Mouse (Mus musculus) retina, adult 2 months (tissue): ENCODE results near the gene Suz12.
A peak's percentile ranks its signal among the peaks of the same experiment; 100 is the strongest.

ENCODE experiments used
- DNase-seq: peaks from one replicate; pipeline ENCODE4 v3.0.0-alpha.2; 2012; ENCODE audit warnings: low read depth, low spot score

Gene Suz12

GRCm38 (mm10) chr11:80075608-80076277 is 82.8 kb downstream of the Suz12 start:
- DNase-seq, result no peak

GRCm38 (mm10) chr11:80077784-80078545 is 85.1 kb downstream of the Suz12 start:
- DNase-seq, result no peak

- no peak for DNase-seq
Measured at GRCm38 (mm10) chr11:80078831-80079230, 85.9 kb downstream of the Suz12 start.

- no peak for DNase-seq
Measured at GRCm38 (mm10) chr11:80079751-80080150, 86.8 kb downstream of the Suz12 start.

- no peak for DNase-seq
Measured at GRCm38 (mm10) chr11:80080381-80080825, 87.5 kb downstream of the Suz12 start.

GRCm38 (mm10) chr11:80080826-80081728 is 88.2 kb downstream of the Suz12 start, which contains the start of gene Crlf3:
TSS of gene Crlf3 (minus strand) at chr11:80080991.
- peak; percentile 83 for DNase-seq

GRCm38 (mm10) chr11:80081786-80082319 is 88.9 kb downstream of the Suz12 start:
- DNase-seq, result peak; percentile 18
